Mouse (Mus musculus) midbrain, embryonic 10.5 days (tissue): ENCODE measurements around the gene Rcn3. TPM values are rescaled to one million over a fixed set of nuclear protein-coding genes. Genes with fewer than 3 reads are reported as not detected.
A peak's percentile ranks its signal among the peaks of the same experiment; 100 is the strongest.
"Not testable (repeated sequence)": the region's sequence is repeated elsewhere in the genome, so short reads cannot be mapped to it uniquely, and the experiment has no call there.

Experiments
- DNase-seq: peaks from one replicate; pipeline ENCODE4 v3.0.0-alpha.2; 2017; ENCODE audit warnings: low spot score
- H3K27ac ChIP-seq: fragments of 300-500 bp; sonication (generic); replicated peaks from 2 replicates; pipeline ENCODE4 v1.5.1; 2016; ENCODE audit warnings: mild to moderate bottlenecking
- H3K27me3 ChIP-seq: fragments of 300-500 bp; sonication (generic); 2 replicates; pipeline ENCODE4 v1.6.1; 2016; ENCODE audit warnings: low read depth, mild to moderate bottlenecking; ENCODE audit not compliant: poor library complexity, severe bottlenecking
- H3K36me3 ChIP-seq: fragments of 300-500 bp; sonication (generic); 2 replicates; pipeline ENCODE4 v1.6.1; 2016; ENCODE audit warnings: mild to moderate bottlenecking, moderate library complexity
- H3K4me1 ChIP-seq: fragments of 300-500 bp; sonication (generic); 2 replicates; pipeline ENCODE4 v1.6.1; 2016
- H3K4me3 ChIP-seq: fragments of 300-500 bp; sonication (generic); 2 replicates; pipeline ENCODE4 v1.5.1; 2016; ENCODE audit warnings: mild to moderate bottlenecking, moderate library complexity
- H3K9me3 ChIP-seq: fragments of 300-500 bp; sonication (generic); replicated peaks from 2 replicates; pipeline ENCODE4 v1.6.1; 2016; ENCODE audit warnings: mild to moderate bottlenecking
- WGBS: fragments of 180-500 bp; shearing (Covaris S2); methylation state at CpG from one replicate; pipeline ENCODE4 v1.1.7; 2016; 5-methylcytosine and 5-hydroxymethylcytosine counted together
- polyA plus RNA-seq: library from polyadenylated mRNA; unstranded; fragments of >200 nt; fragmentation: Nextera tagmentation; extraction: Ambion mirVana; gene quantifications from 2 replicates; pipeline ENCODE4 v1.2.1, GENCODE M21; 2016

The Rcn3 gene
- polyA plus RNA-seq, 1 experiment from 2014 or later: 122 TPM

- Histone ChIP-seq H3K27ac (0 out of 2 replicates have a peak overlapping the region, but pooled peaks have one; percentile 19), H3K27me3 (no peaks in the 10 kb centered on the region), H3K4me3 (peak overlapping the region; percentile 95), H3K4me1 (peaks cover 52% of the 10 kb centered on the region), H3K36me3 (peaks cover 82% of the 10 kb centered on the region), H3K9me3 (no peaks in the 10 kb centered on the region)
- 80% methylated on average over 8 of the region's 8 CpGs for WGBS
- DNase-seq: no peak
Observed at GRCm38 (mm10) chr7:45121404-45121803, 29.4 kb upstream of the Rcn3 start.

GRCm38 (mm10) chr7:45119780-45120709 is 28.0 kb upstream of the Rcn3 start:
- H3K4me1 ChIP-seq: peaks cover 38% of the 10 kb centered on the region
- H3K27me3 ChIP-seq: no peaks in the 10 kb centered on the region
- H3K27ac ChIP-seq: no peak overlapping the region; the same call in 1 of the 2 replicates
- H3K9me3 ChIP-seq: no peaks in the 10 kb centered on the region
- H3K36me3 ChIP-seq: peaks cover 68% of the 10 kb centered on the region
- no peak for DNase-seq
- WGBS: 86% methylated on average over 5 of the region's 5 CpGs
- peak overlapping the region; percentile 1; the same call in 1 of the 2 replicates for H3K4me3 ChIP-seq

- Histone ChIP-seq H3K4me3 (no peak overlapping the region), H3K27ac (no peak overlapping the region), H3K4me1 (peaks cover 28% of the 10 kb centered on the region), H3K27me3 (no peaks in the 10 kb centered on the region), H3K36me3 (peaks cover 60% of the 10 kb centered on the region), H3K9me3 (no peaks in the 10 kb centered on the region)
- 86% methylated on average over 6 of the region's 6 CpGs for WGBS
- no peak for DNase-seq
Observed at GRCm38 (mm10) chr7:45118336-45118735, 26.3 kb upstream of the Rcn3 start.

GRCm38 (mm10) chr7:45117566-45117965 is 25.5 kb upstream of the Rcn3 start:
- peaks cover 52% of the 10 kb centered on the region for H3K36me3 ChIP-seq
- WGBS: 81% methylated on average over 8 of the region's 8 CpGs

GRCm38 (mm10) chr7:45113476-45113875 is 21.5 kb upstream of the Rcn3 start:
- peaks cover 12% of the 10 kb centered on the region for H3K36me3 ChIP-seq
- 88% methylated on average over 2 of the region's 2 CpGs for whole genome bisulfite sequencing
- H3K9me3 ChIP-seq: no peaks in the 10 kb centered on the region
- no peaks in the 10 kb centered on the region for H3K27me3 ChIP-seq
- DNase-seq: no peak
- no peak overlapping the region for H3K27ac ChIP-seq
- H3K4me3 ChIP-seq: no peak overlapping the region
- H3K4me1 ChIP-seq: peaks cover 7% of the 10 kb centered on the region; the same call in 1 of the 2 replicates

More at GRCm38 (mm10) chr7:45117566-45117965, 25.5 kb upstream of the Rcn3 start:
- H3K4me1 ChIP-seq: peaks cover 21% of the 10 kb centered on the region
- no peaks in the 10 kb centered on the region for H3K27me3 ChIP-seq
- H3K4me3 ChIP-seq: no peak overlapping the region
- 0 out of 2 replicates have a peak overlapping the region, but pooled peaks have one; percentile 23 for H3K27ac ChIP-seq
- DNase-seq: no peak
- no peaks in the 10 kb centered on the region for H3K9me3 ChIP-seq

- 79% methylated on average over 3 of the region's 3 CpGs for WGBS
- DNase-seq: no peak
- H3K27me3 ChIP-seq: no peaks in the 10 kb centered on the region
- H3K36me3 ChIP-seq: peaks cover 2% of the 10 kb centered on the region; the same call in 1 of the 2 replicates
- H3K4me3 ChIP-seq: no peak overlapping the region
- no peaks in the 10 kb centered on the region for H3K9me3 ChIP-seq
- H3K4me1 ChIP-seq: peaks cover under 1% of the 10 kb centered on the region; the same call in 1 of the 2 replicates
- no peak overlapping the region for H3K27ac ChIP-seq
Observed at GRCm38 (mm10) chr7:45112529-45112928, 20.5 kb upstream of the Rcn3 start.

- Histone ChIP-seq H3K4me3 (no peak overlapping the region), H3K4me1 (peaks cover 6% of the 10 kb centered on the region), H3K9me3 (no peaks in the 10 kb centered on the region), H3K27me3 (no peaks in the 10 kb centered on the region), H3K27ac (no peak overlapping the region), H3K36me3 (no peaks in the 10 kb centered on the region)
- 67% methylated on average over 2 of the region's 2 CpGs for WGBS
- DNase-seq: no peak
Observed at GRCm38 (mm10) chr7:45111940-45112339, 19.9 kb upstream of the Rcn3 start.

GRCm38 (mm10) chr7:45110089-45110488 is 18.1 kb upstream of the Rcn3 start:
- H3K4me3 ChIP-seq, H3K9me3 ChIP-seq, DNase-seq, H3K27ac ChIP-seq, H3K27me3 ChIP-seq, H3K36me3 ChIP-seq: not testable (repeated sequence)
- 92% methylated on average over 4 of the region's 4 CpGs for WGBS
- H3K4me1 ChIP-seq: peaks cover 23% of the 10 kb centered on the region

GRCm38 (mm10) chr7:45107052-45107645 is 15.1 kb upstream of the Rcn3 start:
- 53% methylated on average over 5 of the region's 5 CpGs for WGBS
- no peaks in the 10 kb centered on the region for H3K9me3 ChIP-seq
- peak overlapping the region; percentile 81 for H3K27ac ChIP-seq
- peaks cover 37% of the 10 kb centered on the region for H3K4me1 ChIP-seq
- no peaks in the 10 kb centered on the region for H3K36me3 ChIP-seq
- DNase-seq: no peak
- H3K4me3 ChIP-seq: no peak overlapping the region
- H3K27me3 ChIP-seq: no peaks in the 10 kb centered on the region

GRCm38 (mm10) chr7:45106441-45106840 is 14.4 kb upstream of the Rcn3 start:
- Histone ChIP-seq H3K27me3 (no peaks in the 10 kb centered on the region), H3K4me3 (peak overlapping the region; percentile 35; the same call in 1 of the 2 replicates), H3K36me3 (no peaks in the 10 kb centered on the region), H3K4me1 (peaks cover 37% of the 10 kb centered on the region), H3K27ac (peak overlapping the region; percentile 81), H3K9me3 (no peaks in the 10 kb centered on the region)
- 20% methylated on average over 6 of the region's 6 CpGs for WGBS
- peak; percentile 73 for DNase-seq

- WGBS: 84% methylated on average over 8 of the region's 8 CpGs
- no peak overlapping the region for H3K4me3 ChIP-seq
- no peaks in the 10 kb centered on the region for H3K9me3 ChIP-seq
- peaks cover 37% of the 10 kb centered on the region for H3K4me1 ChIP-seq
- no peak for DNase-seq
- H3K36me3 ChIP-seq: no peaks in the 10 kb centered on the region
- no peaks in the 10 kb centered on the region for H3K27me3 ChIP-seq
- peak overlapping the region; percentile 81 for H3K27ac ChIP-seq
Observed at GRCm38 (mm10) chr7:45105491-45105890, 13.5 kb upstream of the Rcn3 start.

GRCm38 (mm10) chr7:45104941-45105340 is 12.9 kb upstream of the Rcn3 start:
- Histone ChIP-seq H3K36me3 (no peaks in the 10 kb centered on the region), H3K4me3 (no peak overlapping the region), H3K9me3 (no peaks in the 10 kb centered on the region), H3K27ac (peak overlapping the region; percentile 81; the same call in 1 of the 2 replicates), H3K4me1 (peaks cover 37% of the 10 kb centered on the region), H3K27me3 (no peaks in the 10 kb centered on the region)
- no peak for DNase-seq
- 85% methylated on average over 5 of the region's 5 CpGs for WGBS
